Mouse (Mus musculus) kidney, postnatal 14 days (tissue): Measurements from ENCODE around the gene Cad.

Source experiments
- DNase-seq: peaks from one replicate; pipeline ENCODE4 v3.0.0; 2022; ENCODE audit warnings: mixed read lengths

Gene Cad

DNA sequence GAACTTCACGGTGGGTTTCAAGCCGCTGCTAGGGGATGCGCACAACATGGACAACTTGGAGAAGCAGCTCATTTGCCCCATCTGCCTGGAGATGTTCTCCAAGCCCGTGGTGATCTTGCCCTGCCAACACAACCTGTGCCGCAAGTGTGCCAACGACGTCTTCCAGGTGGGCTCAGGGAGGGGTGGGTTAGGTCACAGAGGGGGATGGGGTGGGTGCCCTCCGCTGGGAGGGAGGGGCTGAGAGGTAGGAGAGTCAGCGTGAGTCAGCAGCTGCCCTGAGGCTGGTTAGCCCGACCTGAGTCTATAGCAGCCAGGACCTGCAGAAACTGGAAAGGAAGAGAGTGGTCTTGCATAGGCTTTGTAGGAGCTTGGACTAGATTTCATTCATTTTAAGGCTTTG, 62.3 kb downstream of the Cad start:
- DNase-seq: no peak

DNA sequence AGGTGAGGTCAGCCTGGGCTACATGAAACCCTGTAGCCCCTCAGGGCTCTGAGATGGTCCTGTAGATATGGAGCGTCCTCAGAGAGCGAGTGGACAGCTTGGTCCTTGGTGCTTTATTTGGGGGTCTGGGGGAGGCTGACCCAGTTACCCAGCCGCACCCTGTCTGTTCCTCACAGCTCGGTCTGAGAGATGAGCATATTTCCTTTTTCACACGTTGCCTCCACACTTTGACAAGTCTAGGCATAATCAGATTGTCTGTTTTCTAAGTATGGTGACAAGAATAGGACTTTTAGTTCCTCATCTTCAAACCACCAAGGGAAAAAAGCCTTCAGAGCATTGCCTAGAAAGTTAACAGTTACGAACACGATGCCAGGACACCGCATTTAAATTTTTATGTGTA, 66.5 kb downstream of the Cad start:
- DNase-seq: no peak

- no peak for DNase-seq
Measured at GRCm38 (mm10) chr5:31123481-31123880, 68.9 kb downstream of the Cad start.

GRCm38 (mm10) chr5:31126050-31126449, 71.5 kb downstream of the Cad start:
- DNase-seq: no peak
